Mouse (Mus musculus) thymus, adult 2 months (tissue): ENCODE results near the gene Ldlrad1. TPM values are rescaled to one million over a fixed set of nuclear protein-coding genes. Genes with fewer than 3 reads are reported as not detected.

ENCODE experiments used
- DNase-seq: peaks from one replicate; pipeline ENCODE4 v3.0.0; 2021
- H3K27ac ChIP-seq: fragments of 200-500 bp; 2 replicates; pipeline ENCODE4 v1.5.1; 2012; ENCODE audit warnings: low read length, control low read depth; ENCODE audit not compliant: control insufficient read depth, insufficient read depth
- H3K27me3 ChIP-seq: fragments of 200-500 bp; 2 replicates; pipeline ENCODE4 v1.6.1; 2012; ENCODE audit warnings: mild to moderate bottlenecking, low read length, moderate library complexity, mixed read lengths; ENCODE audit not compliant: control insufficient read depth, insufficient read depth
- H3K36me3 ChIP-seq: fragments of 200-500 bp; 2 replicates; pipeline ENCODE4 v1.6.1; 2012; ENCODE audit warnings: mild to moderate bottlenecking, low read length, moderate library complexity; ENCODE audit not compliant: control insufficient read depth, insufficient read depth
- H3K4me1 ChIP-seq: fragments of 200-500 bp; replicated peaks from 2 replicates; pipeline ENCODE4 v1.6.1; 2012; ENCODE audit warnings: low read length; ENCODE audit not compliant: control insufficient read depth, insufficient read depth
- H3K4me3 ChIP-seq: fragments of 200-500 bp; 2 replicates; pipeline ENCODE4 v1.5.1; 2012; ENCODE audit warnings: mild to moderate bottlenecking, low read length, control low read depth, moderate library complexity; ENCODE audit not compliant: control insufficient read depth, insufficient read depth
- CTCF ChIP-seq: fragments of 200-500 bp; IDR thresholded peaks from 2 replicates; pipeline ENCODE4 v1.5.1; 2012; ENCODE audit warnings: mild to moderate bottlenecking, control low read depth, low read length, moderate library complexity, borderline replicate concordance; ENCODE audit not compliant: control insufficient read depth, poor library complexity, insufficient read depth; ENCODE audit errors: extremely low read depth
- POLR2A ChIP-seq: fragments of 200-500 bp; IDR thresholded peaks from 2 replicates; pipeline ENCODE4 v1.6.1; 2012; ENCODE audit warnings: mild to moderate bottlenecking, low read length, control low read depth, moderate library complexity; ENCODE audit not compliant: control insufficient read depth, poor library complexity, insufficient read depth; ENCODE audit errors: extremely low read depth
- WGBS: fragments of 180-500 bp; shearing (Covaris S2); methylation state at CpG from one replicate; pipeline ENCODE4 v1.1.7; 2018; 5-methylcytosine and 5-hydroxymethylcytosine counted together
- polyA plus RNA-seq: library from polyadenylated mRNA; depleted of rRNA; stranded (reverse); fragments of >200 nt; gene quantifications from 2 replicates; pipeline ENCODE4 v1.2.3, GENCODE M21; 2012

Gene Ldlrad1
- polyA plus RNA-seq, 1 experiment, result 0.92 TPM

DNA sequence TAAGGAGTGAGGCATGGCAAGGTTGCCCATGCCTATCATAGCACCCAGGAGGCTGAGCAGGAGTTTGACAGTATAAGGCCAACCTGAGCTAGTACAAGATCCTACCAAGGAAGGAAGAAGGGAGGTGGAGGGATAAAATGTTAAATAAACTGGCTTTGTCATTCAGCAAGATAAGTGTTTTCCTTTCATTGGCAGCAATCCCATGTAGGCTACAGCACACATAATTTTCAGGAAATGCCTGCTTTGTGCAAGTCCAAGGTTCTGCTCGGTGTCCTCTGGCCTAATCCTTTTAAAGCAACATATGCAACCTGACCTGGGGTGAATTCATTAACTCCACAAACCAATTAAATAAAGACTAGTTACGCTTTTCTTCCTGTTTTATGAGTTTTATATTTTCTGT, 36.4 kb downstream of the Ldlrad1 start:
- H3K27ac ChIP-seq, result no peak overlapping the region
- no peak for DNase-seq
- peaks cover 58% of the 10 kb centered on the region for H3K36me3 ChIP-seq
- 93% methylated on average over 2 of the region's 2 CpGs for WGBS
- no peaks in the 10 kb centered on the region for H3K27me3 ChIP-seq
- no peak for TF ChIP-seq CTCF
- no peak for TF ChIP-seq POLR2A
- peaks cover 13% of the 10 kb centered on the region for H3K4me1 ChIP-seq
- H3K4me3 ChIP-seq, result no peak overlapping the region

DNA sequence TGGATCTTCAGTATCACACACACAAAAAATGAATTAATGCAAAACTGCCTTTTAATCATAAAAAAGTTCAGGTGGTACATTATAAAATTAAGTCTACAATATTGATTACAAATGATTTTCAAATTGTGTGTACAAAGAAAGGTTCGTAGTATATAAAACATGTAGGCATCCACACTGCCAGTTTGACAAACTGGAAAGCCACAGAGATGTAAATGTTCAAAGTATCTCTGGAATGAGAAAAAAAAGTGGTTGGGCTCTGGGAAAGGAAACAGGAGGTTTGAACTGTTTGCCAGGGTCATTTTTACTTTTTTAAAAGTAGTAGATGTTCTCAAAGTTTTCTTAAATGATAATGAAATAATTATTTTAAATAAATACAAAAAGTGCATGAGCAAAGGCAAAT, 37.1 kb downstream of the Ldlrad1 start:
- 100% methylated on average over 1 of the region's 1 CpGs for WGBS
- no peak for DNase-seq
- Histone ChIP-seq H3K36me3 (peaks cover 52% of the 10 kb centered on the region), H3K4me1 (peaks cover 13% of the 10 kb centered on the region), H3K4me3 (no peak overlapping the region), H3K27ac (no peak overlapping the region), H3K27me3 (no peaks in the 10 kb centered on the region)
- TF ChIP-seq POLR2A, result no peak
- TF ChIP-seq CTCF, result no peak

DNA sequence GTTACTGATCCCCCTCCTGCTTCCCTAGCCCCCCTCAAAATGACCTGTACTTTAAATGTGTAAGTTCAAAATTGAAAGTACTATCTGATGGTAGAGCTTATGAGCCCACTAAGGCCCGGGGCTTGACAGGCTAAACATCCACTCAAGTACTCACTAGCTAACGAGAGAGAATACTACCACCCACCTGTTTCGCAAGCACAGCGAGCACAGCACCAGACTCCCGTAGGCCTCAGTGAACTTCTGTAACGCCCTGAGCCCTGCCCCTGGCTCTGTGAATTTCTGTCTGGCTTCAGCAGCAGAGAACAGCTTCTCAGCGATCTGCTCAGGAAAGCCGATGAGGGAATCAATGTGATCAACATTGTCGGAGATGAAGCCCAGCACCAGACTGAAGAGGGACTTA, 38.1 kb downstream of the Ldlrad1 start:
- no peak overlapping the region for H3K4me3 ChIP-seq
- WGBS, result 92% methylated on average over 9 of the region's 9 CpGs
- peaks cover 42% of the 10 kb centered on the region for H3K36me3 ChIP-seq
- no peak overlapping the region for H3K27ac ChIP-seq
- TF ChIP-seq CTCF (no peak), POLR2A (no peak)
- H3K4me1 ChIP-seq, result peaks cover 15% of the 10 kb centered on the region
- DNase-seq, result no peak
- no peaks in the 10 kb centered on the region for H3K27me3 ChIP-seq

DNA sequence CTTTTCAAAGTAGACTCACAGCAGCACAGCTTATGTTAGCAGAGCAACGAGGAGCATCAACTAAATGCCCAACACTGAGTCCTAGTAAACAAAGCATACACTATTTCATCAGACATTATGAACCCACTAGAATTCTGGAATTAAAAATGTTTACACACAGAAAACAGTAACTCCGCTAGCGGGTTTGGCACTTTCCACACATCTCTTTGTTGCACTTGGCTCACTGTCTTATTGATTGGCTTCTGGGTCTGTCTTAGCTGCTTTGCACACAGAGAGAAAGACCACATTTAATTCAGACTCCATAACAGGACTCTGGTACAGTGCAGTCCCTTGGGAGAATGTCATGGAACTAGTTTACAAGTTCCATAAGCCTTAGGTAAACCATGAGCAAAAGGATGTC, 39.1 kb downstream of the Ldlrad1 start:
- no peak for DNase-seq
- H3K36me3 ChIP-seq, result peaks cover 36% of the 10 kb centered on the region
- peaks cover 18% of the 10 kb centered on the region for H3K4me1 ChIP-seq
- TF ChIP-seq POLR2A, result no peak
- TF ChIP-seq CTCF, result no peak
- H3K4me3 ChIP-seq, result no peak overlapping the region
- WGBS, result 93% methylated on average over 3 of the region's 3 CpGs
- no peaks in the 10 kb centered on the region for H3K27me3 ChIP-seq
- no peak overlapping the region for H3K27ac ChIP-seq

DNA sequence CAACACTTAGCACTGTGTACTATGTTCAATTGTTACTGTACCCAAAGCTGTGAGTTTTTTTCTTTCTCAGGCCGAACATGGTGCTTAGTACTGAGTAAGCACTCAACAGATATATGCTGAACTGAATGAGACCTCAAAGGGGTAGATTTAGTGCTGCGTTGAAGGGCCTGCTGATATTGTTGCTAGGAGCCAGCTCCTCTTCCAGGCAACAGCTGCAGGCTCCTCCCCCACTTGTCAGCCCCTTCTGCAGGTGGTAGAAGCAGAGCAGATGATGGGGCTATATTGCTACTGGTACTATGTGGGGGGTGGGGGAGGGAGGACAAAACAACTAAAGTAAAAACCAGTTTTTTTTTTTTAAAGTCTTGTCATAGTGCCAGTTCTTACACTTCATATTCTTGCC, 40.5 kb downstream of the Ldlrad1 start:
- 24% methylated on average over 2 of the region's 2 CpGs for WGBS
- H3K36me3 ChIP-seq, result peaks cover 22% of the 10 kb centered on the region
- no peak overlapping the region for H3K4me3 ChIP-seq
- H3K4me1 ChIP-seq, result peaks cover 20% of the 10 kb centered on the region
- no peak for TF ChIP-seq CTCF
- no peaks in the 10 kb centered on the region for H3K27me3 ChIP-seq
- H3K27ac ChIP-seq, result peak overlapping the region; percentile 85; the same call in 1 of the 2 replicates
- peak; percentile 81 for DNase-seq

DNA sequence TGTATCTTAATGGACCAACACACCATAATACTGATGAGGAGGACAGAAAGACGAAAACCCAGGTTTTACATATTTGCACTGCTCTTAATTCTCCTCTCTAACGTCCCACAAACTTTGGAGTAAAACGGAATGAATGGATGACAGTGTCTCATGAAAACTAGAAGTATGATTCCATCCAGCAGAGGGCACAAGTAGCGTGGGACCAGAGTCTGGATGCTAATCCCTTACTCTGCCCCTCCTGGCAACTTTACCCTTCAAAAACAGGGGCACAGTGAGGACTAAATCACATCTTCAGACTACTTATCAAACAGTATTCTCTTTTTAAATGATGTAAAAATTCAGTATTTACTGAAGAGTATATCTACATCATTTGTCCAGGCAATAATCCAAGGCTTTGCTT, 41.5 kb downstream of the Ldlrad1 start:
- no peak overlapping the region for H3K4me3 ChIP-seq
- no peaks in the 10 kb centered on the region for H3K27me3 ChIP-seq
- peaks cover 20% of the 10 kb centered on the region for H3K36me3 ChIP-seq
- 32% methylated on average over 4 of the region's 4 CpGs for WGBS
- peaks cover 20% of the 10 kb centered on the region for H3K4me1 ChIP-seq
- H3K27ac ChIP-seq, result no peak overlapping the region
- TF ChIP-seq POLR2A (no peak), CTCF (no peak)
- peak; percentile 64 for DNase-seq

DNA sequence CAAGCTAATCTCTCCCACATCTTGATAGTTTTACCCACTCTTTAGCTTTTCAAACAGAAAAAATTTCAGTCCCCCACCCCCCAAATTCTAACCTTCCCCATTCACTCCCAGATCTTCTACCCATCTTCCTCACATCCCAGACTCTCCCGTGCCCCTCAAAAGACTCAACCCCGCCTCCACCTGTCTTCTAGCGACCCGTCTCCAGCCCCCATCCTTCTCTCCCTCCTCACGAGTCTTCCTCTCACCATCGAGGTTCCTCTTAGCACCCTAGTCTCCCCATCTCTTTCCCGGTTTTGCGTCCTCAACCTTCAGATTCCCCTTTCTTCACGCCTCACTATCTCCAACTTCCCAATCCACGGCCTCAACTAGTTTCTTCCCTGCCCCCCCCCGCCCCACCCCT, 43.5 kb downstream of the Ldlrad1 start:
- WGBS, result 7% methylated on average over 11 of the region's 11 CpGs
- H3K4me3 ChIP-seq, result peak overlapping the region; percentile 74
- DNase-seq, result peak; percentile 32
- peak overlapping the region; percentile 51; the same call in 1 of the 2 replicates for H3K27ac ChIP-seq
- TF ChIP-seq POLR2A (no peak), CTCF (no peak)
- no peaks in the 10 kb centered on the region for H3K36me3 ChIP-seq
- no peaks in the 10 kb centered on the region for H3K27me3 ChIP-seq
- H3K4me1 ChIP-seq, result peaks cover 15% of the 10 kb centered on the region
